Mouse (Mus musculus): Measurements from ENCODE around the gene Gm10591. TPM values are rescaled to one million over a fixed set of nuclear protein-coding genes. Genes with fewer than 3 reads are reported as not detected.
"Not testable (repeated sequence)": the region's sequence is repeated elsewhere in the genome, so short reads cannot be mapped to it uniquely, and the experiment has no call there.

The Gm10591 gene
- polyA plus RNA-seq (2015; fragmentation: Nextera tagmentation; extraction: Ambion mirVana): not detected in 2 replicates

DNA sequence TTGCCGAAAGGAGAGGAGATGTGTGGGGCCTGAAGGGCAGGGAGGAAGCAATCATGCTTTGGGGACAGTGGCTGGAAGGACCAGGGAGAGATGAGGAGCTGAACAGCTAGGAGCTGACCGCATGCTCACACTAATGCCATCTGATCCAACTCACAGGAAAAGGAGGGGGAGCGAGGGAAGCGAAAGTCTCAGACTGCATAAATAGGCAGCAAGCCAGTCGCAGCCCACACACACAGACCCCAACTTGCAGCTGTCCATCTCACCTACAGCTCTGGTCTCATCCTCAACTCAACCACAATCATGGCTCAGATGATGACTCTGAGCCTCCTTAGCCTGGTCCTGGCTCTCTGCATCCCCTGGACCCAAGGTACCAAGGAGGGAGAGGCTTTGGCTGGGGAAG is at the start of gene Gm10591:
Gene Gm10591, plus strand, starts transcription at position 301 of the 400 bp plus-strand sequence.
- H3K27me3 ChIP-seq (replicated peaks; ENCODE audit: control insufficient read depth, insufficient read depth, low read length); H3K36me3 ChIP-seq (ENCODE audit: control insufficient read depth, insufficient read depth, low read length); ATAC-seq; H3K9me3 ChIP-seq (ENCODE audit: control insufficient read depth, low read length); H3K27ac ChIP-seq (ENCODE audit: low read depth, low read length); H3K4me3 ChIP-seq (ENCODE audit: low read length); H3K9ac ChIP-seq (ENCODE audit: low read depth, low read length); H3K4me2 ChIP-seq (ENCODE audit: low read length); H3K4me1 ChIP-seq (ENCODE audit: control insufficient read depth, insufficient read depth, low read depth, low read length): not testable (repeated sequence)
- no CpG with 5 or more reads among the region's 5 CpGs for WGBS

GRCm38 (mm10) chr4:42629419-42629818 is 17.4 kb downstream of the Gm10591 start, which contains the start of gene Gm2564:
Gene Gm2564, plus strand, starts transcription at chr4:42629719.
- H3K27me3 ChIP-seq (replicated peaks; ENCODE audit: control insufficient read depth, insufficient read depth, low read length); H3K4me3 ChIP-seq (ENCODE audit: low read length); H3K36me3 ChIP-seq (ENCODE audit: control insufficient read depth, insufficient read depth, low read length); H3K9ac ChIP-seq (ENCODE audit: low read depth, low read length); ATAC-seq; H3K27ac ChIP-seq (ENCODE audit: low read depth, low read length); H3K4me1 ChIP-seq (ENCODE audit: control insufficient read depth, insufficient read depth, low read depth, low read length); H3K4me2 ChIP-seq (ENCODE audit: low read length); H3K9me3 ChIP-seq (ENCODE audit: control insufficient read depth, low read length): not testable (repeated sequence)
- WGBS: no CpG with 5 or more reads among the region's 8 CpGs

DNA sequence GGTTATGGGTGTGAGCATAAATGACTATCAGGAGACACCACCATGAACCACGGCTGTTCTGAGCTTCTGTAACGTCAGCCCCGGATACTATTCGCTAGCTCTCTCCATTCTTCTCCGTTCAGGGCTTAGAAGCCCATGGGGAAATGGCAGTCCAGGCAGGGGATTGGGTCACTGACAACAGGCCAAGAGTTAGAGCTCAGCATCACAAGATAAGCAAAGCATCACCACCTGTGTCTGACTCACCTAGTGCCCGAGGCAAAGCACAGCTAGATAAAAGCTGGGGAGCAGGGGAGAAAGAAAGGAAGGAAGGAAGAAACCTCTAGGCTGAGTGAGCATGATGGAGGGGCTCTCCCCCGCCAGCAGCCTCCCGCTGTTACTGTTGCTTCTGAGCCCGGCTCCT is 43.0 kb downstream of the Gm10591 start, which contains the start of gene Ccl27b:
Gene Ccl27b, plus strand, starts transcription at position 301 of the 400 bp plus-strand sequence.
- not testable (repeated sequence) for H3K4me1 ChIP-seq (ENCODE audit: control insufficient read depth, insufficient read depth, low read depth, low read length); H3K27ac ChIP-seq (ENCODE audit: low read depth, low read length); H3K27me3 ChIP-seq (replicated peaks; ENCODE audit: control insufficient read depth, insufficient read depth, low read length); H3K9me3 ChIP-seq (ENCODE audit: control insufficient read depth, low read length); ATAC-seq; H3K36me3 ChIP-seq (ENCODE audit: control insufficient read depth, insufficient read depth, low read length); H3K4me3 ChIP-seq (ENCODE audit: low read length); H3K4me2 ChIP-seq (ENCODE audit: low read length); H3K9ac ChIP-seq (ENCODE audit: low read depth, low read length)
- no CpG with 5 or more reads among the region's 9 CpGs for WGBS

- H3K36me3 ChIP-seq (ENCODE audit: control insufficient read depth, insufficient read depth, low read length); H3K9ac ChIP-seq (ENCODE audit: low read depth, low read length); H3K9me3 ChIP-seq (ENCODE audit: control insufficient read depth, low read length); H3K27ac ChIP-seq (ENCODE audit: low read depth, low read length); H3K4me2 ChIP-seq (ENCODE audit: low read length); H3K4me3 ChIP-seq (ENCODE audit: low read length); H3K4me1 ChIP-seq (ENCODE audit: control insufficient read depth, insufficient read depth, low read depth, low read length); H3K27me3 ChIP-seq (replicated peaks; ENCODE audit: control insufficient read depth, insufficient read depth, low read length); ATAC-seq: not testable (repeated sequence)
- WGBS: no CpG with 5 or more reads among the region's 3 CpGs
Observed at GRCm38 (mm10) chr4:42661793-42662192, 49.8 kb downstream of the Gm10591 start, which contains the start of gene Il11ra2. Gene Il11ra2, minus strand, starts transcription at chr4:42661893.

Other genes starting within 250 kb of the Gm10591 start
- not detected in 2 replicates for gene Gm21586, start 172.8 kb upstream of the Gm10591 start, polyA plus RNA-seq (2015; fragmentation: Nextera tagmentation; extraction: Ambion mirVana)
- gene Gm2163, start 145.4 kb upstream of the Gm10591 start, polyA plus RNA-seq (2015; fragmentation: Nextera tagmentation; extraction: Ambion mirVana): 0.26 and 0.37 TPM in 2 replicates
- gene Fam205a2, start 84.0 kb upstream of the Gm10591 start, polyA plus RNA-seq (2015; fragmentation: Nextera tagmentation; extraction: Ambion mirVana): not detected in 2 replicates
- gene Gm2564, start 17.5 kb downstream of the Gm10591 start, polyA plus RNA-seq (2015; fragmentation: Nextera tagmentation; extraction: Ambion mirVana): 0.39 TPM in 1 of 2 replicates, not detected in the other
- gene Ccl27b, start 43.1 kb downstream of the Gm10591 start, polyA plus RNA-seq (2015; fragmentation: Nextera tagmentation; extraction: Ambion mirVana): not detected in 2 replicates
- gene Il11ra2, start 49.7 kb downstream of the Gm10591 start, polyA plus RNA-seq (2015; fragmentation: Nextera tagmentation; extraction: Ambion mirVana): not detected in 2 replicates
- 0.38 TPM in 1 of 2 replicates, not detected in the other for gene 4930578G10Rik, start 123.3 kb downstream of the Gm10591 start, polyA plus RNA-seq (2015; fragmentation: Nextera tagmentation; extraction: Ambion mirVana)
- gene Ccl19, start 144.4 kb downstream of the Gm10591 start, polyA plus RNA-seq (2015; fragmentation: Nextera tagmentation; extraction: Ambion mirVana): 0.22 and 0.28 TPM in 2 replicates
- 1.6 and 3.2 TPM in 2 replicates for gene Ccl21a, start 161.8 kb downstream of the Gm10591 start, polyA plus RNA-seq (2015; fragmentation: Nextera tagmentation; extraction: Ambion mirVana)
- gene Fam205a1, start 241.7 kb downstream of the Gm10591 start, polyA plus RNA-seq (2015; fragmentation: Nextera tagmentation; extraction: Ambion mirVana): 0.07 and 0.10 TPM in 2 replicates
- 0.65 and 0.66 TPM in 2 replicates for gene Gm12394, start 244.6 kb downstream of the Gm10591 start, polyA plus RNA-seq (2015; fragmentation: Nextera tagmentation; extraction: Ambion mirVana)